In the genomic region with DNA sequence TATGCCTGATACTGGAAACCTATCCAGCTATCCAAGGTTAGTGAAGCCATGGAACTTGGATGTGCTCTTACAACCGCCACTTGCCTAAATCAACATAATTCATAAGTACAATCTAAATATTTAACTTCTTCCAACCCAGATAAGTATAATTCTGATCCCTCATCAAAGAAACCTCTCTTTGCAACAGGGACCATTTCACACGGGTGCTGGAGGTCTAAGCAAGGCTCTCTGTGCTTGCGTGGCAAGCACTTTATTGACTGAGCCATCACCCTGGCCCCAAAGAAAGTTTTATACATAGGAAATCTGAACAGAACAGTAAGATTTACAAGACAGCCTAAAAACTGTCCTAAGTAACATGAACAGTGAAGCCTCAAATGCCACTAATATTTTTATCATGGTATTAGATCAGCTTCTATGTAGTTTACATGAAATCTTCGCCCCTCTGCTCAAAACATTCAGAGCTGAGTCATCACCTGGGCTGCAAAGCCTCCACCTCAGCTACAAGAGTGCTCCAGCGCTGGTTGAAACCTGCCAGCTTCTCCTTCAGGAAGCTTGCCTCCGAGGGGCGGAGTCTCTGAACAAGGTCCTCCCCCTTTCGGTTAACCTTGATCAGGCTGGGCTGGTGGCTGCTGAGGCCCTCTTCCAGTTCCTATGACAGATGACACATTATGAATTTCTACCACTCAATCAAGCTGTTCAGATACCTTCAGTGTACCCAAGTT, we compare ENCODE assay signal across 13 mouse cellular contexts.
DNase-seq lines count a peak whose midpoint lies in the region; ATAC-seq lines count a peak whose summit lies in the region.
"Had no signal": no experiment of that assay in that cellular context is flagged by ENCODE, and none has a peak within 500 bp of the region (broad histone marks: within the 10 kb centered on the region; RNA-seq: fewer than 3 reads in every experiment).

No protein-coding gene starts in this region.

- no peak overlapping the region for H3K4me3 ChIP-seq in heart, embryonic 10.5 days
- no peak overlapping the region for H3K4me3 ChIP-seq in forebrain, embryonic 11.5 days (ENCODE audit: low read depth, low read length)
- H3K4me3 ChIP-seq: midbrain, embryonic 10.5 days had no signal

- no peak for ATAC-seq in forebrain, embryonic 11.5 days (replicated peaks; ENCODE audit: low FRiP score)
- ATAC-seq: forebrain, embryonic 16.5 days had no signal

- no peaks in the 10 kb centered on the region for H3K27me3 ChIP-seq in heart, embryonic 10.5 days (ENCODE audit: insufficient read depth, poor library complexity, severe bottlenecking)
- no peaks in the 10 kb centered on the region for H3K27me3 ChIP-seq in forebrain, embryonic 11.5 days (ENCODE audit: control insufficient read depth, insufficient read depth, low read length)

- no peaks in the 10 kb centered on the region for H3K9me3 ChIP-seq in heart, embryonic 10.5 days
- H3K9me3 ChIP-seq in forebrain, embryonic 11.5 days (ENCODE audit: control insufficient read depth, low read length) = peaks cover 3% of the 10 kb centered on the region; the same call in 1 of the 2 replicates

- 75% methylated on average over 8 of the region's 8 CpGs for WGBS in heart, embryonic 10.5 days
- 81% methylated on average over 8 of the region's 8 CpGs for WGBS in forebrain, embryonic 11.5 days

- H3K36me3 ChIP-seq in heart, embryonic 10.5 days = peaks cover 31% of the 10 kb centered on the region
- H3K36me3 ChIP-seq in forebrain, embryonic 11.5 days (ENCODE audit: control insufficient read depth, insufficient read depth, low read length) = peaks cover 3% of the 10 kb centered on the region; the same call in 1 of the 2 replicates

- peak; percentile 49 for DNase-seq in heart, adult 11 months
- no peak for DNase-seq in heart, embryonic 10.5 days (ENCODE audit: low spot score)
- DNase-seq in 416B (ENCODE audit: low read depth) = peak; percentile 16
- peak; percentile 3 for DNase-seq in c-Kit-positive CD71-positive TER-119-positive erythroid progenitor cells, embryonic 14.5 days (ENCODE audit: low spot score)
- peak; percentile 67 for DNase-seq in lung, postnatal 10 days
- no peak for DNase-seq in right cerebral cortex, postnatal 25 days
- no peak for DNase-seq in forebrain, embryonic 11.5 days (ENCODE audit: low spot score)
- DNase-seq in heart, adult 9 months (ENCODE audit: low spot score in 2 of 2) = no peak
- DNase-seq: cerebellum, postnatal 14 days; gastrocnemius, postnatal 10 days had no signal

- H3K27ac ChIP-seq in heart, embryonic 10.5 days = no peak overlapping the region
- no peak overlapping the region for H3K27ac ChIP-seq in forebrain, embryonic 11.5 days (ENCODE audit: low read depth, low read length)
- H3K27ac ChIP-seq: hindbrain, embryonic 14.5 days; midbrain, embryonic 10.5 days had no signal

- H3K9ac ChIP-seq in forebrain, embryonic 11.5 days (ENCODE audit: low read length) = no peak overlapping the region
- H3K9ac ChIP-seq: hindbrain, embryonic 14.5 days had no signal

- no peak overlapping the region for H3K4me2 ChIP-seq in forebrain, embryonic 11.5 days (ENCODE audit: low read depth, low read length, severe bottlenecking)
- H3K4me2 ChIP-seq: hindbrain, embryonic 14.5 days had no signal

- H3K4me1 ChIP-seq in heart, embryonic 10.5 days = no peaks in the 10 kb centered on the region
- no peaks in the 10 kb centered on the region for H3K4me1 ChIP-seq in forebrain, embryonic 11.5 days (replicated peaks; ENCODE audit: control insufficient read depth, insufficient read depth, low read length)
- H3K4me1 ChIP-seq: midbrain, embryonic 10.5 days had no signal

Comparison
In these comparisons a context has a peak if more than half of its experiments do, and no peak if none do; other contexts are left out.
1. DNase-seq: peak in heart, adult 11 months (single experiment), 416B (single experiment), c-Kit-positive CD71-positive TER-119-positive erythroid progenitor cells, embryonic 14.5 days (single experiment) and lung, postnatal 10 days (single experiment); none in heart, embryonic 10.5 days (single experiment), right cerebral cortex, postnatal 25 days (single experiment), forebrain, embryonic 11.5 days (single experiment) and heart, adult 9 months (0 of 2).